In the genomic region with DNA sequence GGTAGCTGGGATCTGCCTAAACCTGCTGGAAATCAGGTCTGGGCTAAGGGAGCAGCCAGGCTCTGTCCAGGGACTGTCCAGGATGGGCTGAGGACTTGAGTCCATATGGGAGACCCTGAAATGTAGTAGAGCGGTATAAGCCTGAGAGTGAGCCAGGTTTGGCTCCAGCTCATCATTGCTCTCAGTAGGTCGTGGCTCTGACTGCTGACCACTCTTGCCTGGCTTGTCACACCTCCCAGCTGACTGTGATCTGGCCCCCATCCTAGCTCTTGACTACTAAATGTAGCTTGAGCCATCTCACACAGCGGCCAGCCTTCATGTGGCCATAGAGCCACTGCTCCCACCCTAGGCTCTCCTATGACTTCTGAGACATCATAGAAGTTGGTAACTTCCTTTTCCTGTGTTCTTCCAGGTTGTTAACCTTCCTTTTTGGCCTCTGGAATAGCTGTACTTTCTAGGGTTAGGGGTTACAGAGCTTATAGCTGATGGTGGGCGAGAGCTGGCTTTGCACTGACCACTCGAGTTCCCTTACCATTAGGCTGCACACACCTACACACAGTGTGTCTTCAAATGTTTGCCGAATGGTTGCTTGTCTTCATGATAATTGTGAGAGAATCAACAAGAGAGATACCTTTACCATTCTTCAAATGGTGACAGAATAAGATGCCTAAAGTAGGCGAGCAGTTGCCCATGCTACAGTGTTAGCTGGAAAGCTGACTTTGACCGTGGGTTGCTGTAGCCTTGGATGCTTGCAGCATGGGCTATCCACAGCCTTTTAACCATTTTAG, we compare ENCODE assay signal across 18 mouse cellular contexts.
"Had no signal": no experiment of that assay in that cellular context is flagged by ENCODE, and none has a peak within 500 bp of the region (broad histone marks: within the 10 kb centered on the region; RNA-seq: fewer than 3 reads in every experiment).

No protein-coding gene starts in this region.

- H3K27me3 ChIP-seq: limb, embryonic 12.5 days; limb, embryonic 15.5 days had no signal

- H3K9ac ChIP-seq: limb, embryonic 12.5 days; limb, embryonic 15.5 days; liver, embryonic 14.5 days; liver, postnatal 0 days; lung, embryonic 14.5 days had no signal

- ATAC-seq: liver, postnatal 0 days; lung, postnatal 0 days had no signal

- H3K9me3 ChIP-seq: limb, embryonic 12.5 days; limb, embryonic 15.5 days had no signal

- H3K4me3 ChIP-seq: limb, embryonic 12.5 days; limb, embryonic 15.5 days had no signal

- DNase-seq: kidney, adult 9 months; kidney, postnatal 14 days; kidney, postnatal 4 days; left cerebral cortex, postnatal 4 days; liver, postnatal 0 days; lung, embryonic 14.5 days; midbrain, embryonic 14.5 days; right cerebral cortex, adult 18-20 months; right cerebral cortex, postnatal 14 days; thymus, adult 2 months; thymus, postnatal 14 days; thymus, postnatal 4 days had no signal

- H3K4me1 ChIP-seq: limb, embryonic 12.5 days; limb, embryonic 15.5 days had no signal

- H3K4me2 ChIP-seq: limb, embryonic 12.5 days; limb, embryonic 15.5 days; liver, embryonic 11.5 days; lung, embryonic 14.5 days had no signal

- H3K27ac ChIP-seq: limb, embryonic 12.5 days; limb, embryonic 15.5 days; liver, embryonic 14.5 days; macrophage had no signal
